Mouse (Mus musculus) neural tube, embryonic 14.5 days (tissue): ENCODE data around the gene Ybx2. TPM values are rescaled to one million over a fixed set of nuclear protein-coding genes. Genes with fewer than 3 reads are reported as not detected.
"Not testable (repeated sequence)": the region's sequence is repeated elsewhere in the genome, so short reads cannot be mapped to it uniquely, and the experiment has no call there.

Experiments
- ATAC-seq: fragments of 200-750 bp; cut with Nextera tagmentation; 2 replicates; pipeline ENCODE4 v1.8.0; 2017; ENCODE audit warnings: low read depth, mild to moderate bottlenecking, moderate TSS enrichment, moderate library complexity
- H3K27ac ChIP-seq: fragments of 300-500 bp; sonication (generic); 2 replicates; pipeline ENCODE4 v1.5.1; 2014; ENCODE audit warnings: low read depth, mild to moderate bottlenecking, control low read depth, low read length, moderate library complexity, mixed read lengths
- H3K27me3 ChIP-seq: fragments of 300-500 bp; sonication (generic); 2 replicates; pipeline ENCODE4 v1.6.1; 2014; ENCODE audit warnings: low read length; ENCODE audit not compliant: control insufficient read depth, insufficient read depth
- H3K36me3 ChIP-seq: fragments of 300-500 bp; sonication (generic); 2 replicates; pipeline ENCODE4 v1.6.1; 2014; ENCODE audit warnings: low read length, mixed read lengths; ENCODE audit not compliant: control insufficient read depth, insufficient read depth
- H3K4me1 ChIP-seq: fragments of 300-500 bp; sonication (generic); 2 replicates; pipeline ENCODE4 v1.6.1; 2014; ENCODE audit warnings: low read length; ENCODE audit not compliant: control insufficient read depth, insufficient read depth
- H3K4me2 ChIP-seq: fragments of 300-500 bp; sonication (generic); 2 replicates; pipeline ENCODE4 v1.6.1; 2014; ENCODE audit warnings: mild to moderate bottlenecking, low read depth, low read length, control low read depth
- H3K4me3 ChIP-seq: fragments of 300-500 bp; sonication (generic); 2 replicates; pipeline ENCODE4 v1.5.1; 2014; ENCODE audit warnings: low read depth, low read length, control low read depth, mixed read lengths
- H3K9ac ChIP-seq: fragments of 300-500 bp; sonication (generic); replicated peaks from 2 replicates; pipeline ENCODE4 v1.6.1; 2014; ENCODE audit warnings: low read depth, mild to moderate bottlenecking, control low read depth, low read length, mixed read lengths
- H3K9me3 ChIP-seq: fragments of 300-500 bp; sonication (generic); 2 replicates; pipeline ENCODE4 v1.6.1; 2016; ENCODE audit warnings: low read length; ENCODE audit not compliant: control insufficient read depth
- WGBS: fragments of 180-500 bp; shearing (Covaris S2); extraction: QIAGEN DNeasy Blood & Tissue Kit; methylation state at CpG from one replicate; pipeline ENCODE4 v1.1.7; 2014; 5-methylcytosine and 5-hydroxymethylcytosine counted together
- polyA plus RNA-seq: library from polyadenylated mRNA; unstranded; fragments of >200 nt; fragmentation: Nextera tagmentation; extraction: Ambion mirVana; gene quantifications from 2 replicates; pipeline ENCODE4 v1.2.1, GENCODE M21; 2014

Gene Ybx2
- polyA plus RNA-seq, 1 experiment from 2014 or later: 11.1 TPM

DNA sequence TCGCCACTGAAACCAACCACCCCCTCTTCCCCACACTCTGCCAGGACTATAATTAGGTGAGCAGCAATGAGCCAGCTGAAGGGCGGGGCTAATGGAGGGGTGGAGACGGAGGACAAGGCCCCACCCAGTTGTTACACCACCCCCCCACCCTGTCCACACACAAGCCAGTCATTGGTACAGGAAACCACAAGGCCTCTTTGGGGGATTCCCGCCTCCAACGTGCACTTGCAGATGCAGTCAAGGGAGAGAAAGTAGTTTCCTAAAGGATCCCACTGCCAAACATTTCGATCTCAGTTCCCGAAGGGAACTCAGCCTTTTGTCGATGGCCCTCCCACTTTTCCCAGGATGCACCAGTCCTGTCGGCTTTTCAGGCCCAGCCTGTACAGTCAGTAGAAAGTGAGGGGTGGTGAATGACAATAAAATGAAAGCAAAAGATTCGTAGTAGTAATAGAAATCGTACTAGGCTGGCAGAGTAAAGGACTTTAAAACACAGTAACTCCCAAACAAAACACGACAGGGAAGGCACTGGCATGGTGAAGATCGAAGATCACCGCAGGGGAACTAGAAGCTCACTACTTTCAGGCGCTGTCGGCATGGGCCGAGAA, 15.8 kb upstream of the Ybx2 start:
- Histone ChIP-seq H3K4me1 (peaks cover 25% of the 10 kb centered on the region), H3K9me3 (no peaks in the 10 kb centered on the region), H3K4me3 (peak overlapping the region; percentile 92), H3K27ac (peak overlapping the region; percentile 90; the same call in 1 of the 2 replicates), H3K27me3 (no peaks in the 10 kb centered on the region), H3K36me3 (peaks cover 29% of the 10 kb centered on the region), H3K9ac (peak overlapping the region; percentile 87), H3K4me2 (peak overlapping the region; percentile 92)
- no peak for ATAC-seq
- WGBS: 1% methylated on average over 17 of the region's 17 CpGs

DNA sequence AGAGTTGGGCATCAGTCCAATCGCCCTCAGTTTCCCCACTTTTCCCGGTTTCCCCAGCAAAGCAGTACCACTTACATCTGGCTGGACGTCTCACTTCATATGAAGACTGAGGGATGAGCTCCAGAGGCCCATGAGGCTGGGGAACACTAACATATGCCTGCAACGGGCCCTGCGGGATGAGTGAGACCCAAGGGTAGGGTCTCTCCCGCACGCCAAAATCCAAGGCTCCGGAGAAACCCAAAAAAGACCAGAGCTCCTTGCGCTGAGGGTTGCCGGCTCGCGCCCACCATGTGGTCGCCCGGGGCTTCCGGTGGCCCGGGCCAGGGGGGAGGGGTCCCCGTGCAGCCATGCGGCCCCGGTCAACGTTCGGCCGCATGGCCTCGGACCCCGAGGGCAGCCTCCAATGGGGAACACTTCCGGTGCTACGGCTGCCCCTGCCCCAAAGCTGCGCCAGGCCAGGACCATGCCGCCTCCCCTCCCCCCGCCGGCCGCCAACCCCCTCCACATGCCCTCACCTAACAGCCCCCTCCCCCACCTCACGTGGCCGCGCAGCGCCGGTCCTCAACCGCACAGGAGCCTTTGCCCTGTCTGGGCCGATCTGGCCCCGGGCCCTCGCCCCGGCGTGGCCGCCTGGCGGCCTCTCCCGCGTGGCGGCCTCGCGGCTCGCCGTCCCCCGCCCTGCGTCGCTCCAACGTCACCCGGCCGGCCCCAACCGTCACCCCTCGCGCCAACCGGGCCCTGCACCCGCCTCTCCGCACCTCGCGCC, 15.1 kb upstream of the Ybx2 start:
- H3K4me2 ChIP-seq: peak overlapping the region; percentile 92
- H3K27me3 ChIP-seq: no peaks in the 10 kb centered on the region
- H3K9ac ChIP-seq: peak overlapping the region; percentile 87
- ATAC-seq: peak; percentile 26
- peak overlapping the region; percentile 92 for H3K4me3 ChIP-seq
- peaks cover 25% of the 10 kb centered on the region for H3K36me3 ChIP-seq
- H3K9me3 ChIP-seq: no peaks in the 10 kb centered on the region
- peaks cover 21% of the 10 kb centered on the region for H3K4me1 ChIP-seq
- whole genome bisulfite sequencing: 0% methylated on average over 38 of the region's 65 CpGs
- H3K27ac ChIP-seq: peak overlapping the region; percentile 90

DNA sequence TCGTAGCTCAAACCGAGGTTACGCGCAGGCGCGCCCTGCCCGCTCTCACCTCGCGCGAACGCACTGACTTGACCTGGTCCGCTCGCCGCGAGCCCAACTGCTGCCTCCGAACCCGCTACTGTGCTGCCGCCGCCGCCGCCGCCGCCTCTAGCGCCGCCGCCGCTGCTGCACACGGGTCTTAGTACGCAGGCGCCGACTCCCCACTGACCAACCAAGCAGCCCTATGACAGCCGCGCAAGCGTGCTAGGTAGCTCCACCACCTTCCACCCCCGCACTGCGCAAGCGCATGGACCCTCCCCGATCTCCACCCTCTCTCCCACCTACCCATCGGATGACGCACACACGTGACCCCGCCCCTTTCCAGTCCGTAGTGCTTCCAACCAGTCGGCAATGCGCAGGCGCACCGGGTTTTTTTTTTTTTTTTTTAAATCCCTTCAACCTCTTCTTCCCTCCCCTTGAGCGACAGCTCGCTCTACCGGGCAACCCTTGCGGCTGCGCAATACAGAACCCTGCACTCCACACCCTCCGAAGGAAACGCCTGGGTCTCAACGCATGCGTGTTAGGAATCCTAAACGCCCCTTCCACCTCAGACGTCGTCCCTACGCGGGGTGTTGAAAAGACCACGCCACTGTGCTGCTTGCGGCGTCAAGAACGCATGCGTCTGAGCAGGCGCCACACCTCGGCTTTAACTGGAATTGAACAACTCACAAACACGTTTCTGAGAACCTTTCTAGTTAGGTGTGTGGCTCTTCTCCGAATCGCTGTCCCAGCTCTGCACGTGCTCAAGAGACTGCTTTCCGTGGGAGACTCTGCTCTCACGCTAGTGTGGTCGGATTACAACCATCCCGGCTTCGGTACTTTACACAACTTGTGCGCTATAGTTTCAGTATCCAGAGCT, 14.2 kb upstream of the Ybx2 start, which contains the start of gene Eif5a:
Eif5a (minus strand) TSS at position 845 of the 898 bp plus-strand sequence.
- under 1% methylated on average over 71 of the region's 78 CpGs for WGBS
- peak; percentile 96 for ATAC-seq

DNA sequence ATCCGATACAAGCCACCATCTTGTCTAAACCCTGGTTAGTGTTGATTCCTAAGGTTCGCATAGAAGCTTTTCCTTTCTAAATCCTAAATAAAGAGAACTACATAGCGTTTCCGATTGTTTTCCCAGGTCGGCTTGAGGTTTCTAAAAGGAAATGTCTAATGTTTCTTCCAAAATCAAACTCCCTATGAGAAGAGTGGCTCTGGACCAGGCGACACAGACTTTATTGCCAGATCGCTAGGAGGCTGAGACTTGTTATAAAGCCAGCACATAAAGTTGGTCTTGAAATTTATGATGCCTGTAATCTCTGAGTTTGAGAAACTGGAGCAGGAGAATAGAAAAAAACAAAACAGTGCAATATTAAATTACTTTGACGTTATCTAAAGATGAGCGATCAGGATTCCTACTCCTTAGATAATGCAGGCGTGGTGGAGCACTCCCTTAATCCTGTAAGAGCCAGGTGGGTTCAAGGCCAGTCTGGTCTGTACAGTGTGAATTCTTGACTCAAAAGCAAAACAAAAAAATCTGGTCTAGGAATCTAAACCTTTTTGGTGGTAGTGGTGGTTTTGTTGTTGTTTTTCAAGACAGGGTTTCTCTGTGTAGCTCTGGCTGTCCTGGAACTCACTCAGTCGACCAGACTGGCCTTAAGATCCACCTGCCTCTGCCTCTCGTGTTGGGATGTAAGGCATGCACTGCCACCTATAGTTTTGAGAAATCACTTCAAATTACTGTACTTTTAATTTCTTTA, 13.4 kb upstream of the Ybx2 start:
- 2% methylated on average over 12 of the region's 12 CpGs for WGBS
- H3K27ac ChIP-seq: peak overlapping the region; percentile 73
- peaks cover 16% of the 10 kb centered on the region; the same call in 1 of the 2 replicates for H3K36me3 ChIP-seq
- H3K27me3 ChIP-seq: no peaks in the 10 kb centered on the region
- no peaks in the 10 kb centered on the region for H3K9me3 ChIP-seq
- H3K4me3 ChIP-seq: peak overlapping the region; percentile 34
- peak overlapping the region; percentile 26 for H3K9ac ChIP-seq
- H3K4me1 ChIP-seq: peaks cover 17% of the 10 kb centered on the region
- H3K4me2 ChIP-seq: peak overlapping the region; percentile 71
- no peak for ATAC-seq

More for the DNA sequence above, 14.2 kb upstream of the Ybx2 start, which contains the start of gene Eif5a:
- Histone ChIP-seq H3K9me3 (no peaks in the 10 kb centered on the region), H3K27me3 (no peaks in the 10 kb centered on the region), H3K4me1 (peaks cover 17% of the 10 kb centered on the region), H3K4me3 (peak within 1 kb of the TSS; percentile 92), H3K9ac (peak within 1 kb of the TSS; percentile 87), H3K4me2 (peak within 1 kb of the TSS; percentile 92), H3K36me3 (peaks cover 16% of the 10 kb centered on the region), H3K27ac (peak within 1 kb of the TSS; percentile 90)

- Histone ChIP-seq H3K9ac (no peak overlapping the region), H3K27me3 (no peaks in the 10 kb centered on the region), H3K27ac (peak overlapping the region; percentile 73), H3K9me3 (no peaks in the 10 kb centered on the region), H3K4me1 (peaks cover 17% of the 10 kb centered on the region), H3K36me3 (peaks cover 10% of the 10 kb centered on the region; the same call in 1 of the 2 replicates), H3K4me2 (peak overlapping the region; percentile 71), H3K4me3 (0 out of 2 replicates have a peak overlapping the region, but pooled peaks have one; percentile 34)
- 72% methylated on average over 3 of the region's 3 CpGs for WGBS
- no peak for ATAC-seq
Observed at GRCm38 (mm10) chr11:69922796-69923195, 12.8 kb upstream of the Ybx2 start.

DNA sequence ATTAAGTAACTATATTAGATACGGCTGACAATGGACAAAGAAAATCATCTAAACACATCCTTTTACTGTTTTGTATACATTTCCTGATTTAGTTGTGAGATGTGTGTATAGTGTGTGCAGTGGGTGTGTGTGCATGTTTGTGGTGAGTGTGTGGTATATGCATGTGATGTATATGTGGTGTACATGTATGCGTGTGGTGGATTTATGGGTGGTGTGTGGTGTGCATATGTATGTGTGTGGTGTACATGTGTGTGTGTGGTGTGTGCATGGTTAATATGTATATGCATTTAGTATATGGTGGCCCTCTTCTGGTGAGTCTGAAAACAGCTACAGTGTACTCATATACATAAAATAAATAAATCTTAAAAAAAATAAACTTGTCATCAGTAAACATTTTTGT, 8.1 kb upstream of the Ybx2 start:
- Histone ChIP-seq H3K27me3 (no peaks in the 10 kb centered on the region), H3K9me3 (no peaks in the 10 kb centered on the region), H3K27ac (no peak overlapping the region), H3K4me3 (no peak overlapping the region), H3K4me2 (no peak overlapping the region), H3K36me3 (no peaks in the 10 kb centered on the region), H3K4me1 (peaks cover under 1% of the 10 kb centered on the region; the same call in 1 of the 2 replicates), H3K9ac (no peak overlapping the region)
- 92% methylated on average over 2 of the region's 2 CpGs for WGBS
- no peak for ATAC-seq

DNA sequence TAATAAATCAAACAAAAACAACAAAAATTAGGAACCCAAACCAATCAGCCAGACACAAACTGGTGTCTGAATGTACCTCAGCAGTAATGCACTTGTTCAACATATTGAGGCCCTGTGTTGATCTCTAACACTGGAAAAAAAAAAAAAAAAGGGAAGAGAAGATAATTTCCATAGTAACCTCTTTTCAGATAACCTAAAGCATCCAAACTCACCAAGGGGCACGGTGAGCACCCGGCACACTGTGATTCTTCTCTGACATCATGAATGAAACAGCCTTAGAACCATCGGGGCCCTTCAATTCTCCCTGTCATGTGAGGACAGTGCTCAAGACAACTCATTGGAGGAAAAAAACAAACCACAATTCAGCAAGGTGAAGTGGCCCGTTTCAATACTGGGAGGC, 5.9 kb upstream of the Ybx2 start:
- Histone ChIP-seq H3K27ac (no peak overlapping the region), H3K9me3 (no peaks in the 10 kb centered on the region), H3K4me3 (no peak overlapping the region), H3K4me1 (no peaks in the 10 kb centered on the region), H3K9ac (no peak overlapping the region), H3K27me3 (no peaks in the 10 kb centered on the region), H3K36me3 (no peaks in the 10 kb centered on the region), H3K4me2 (no peak overlapping the region)
- 86% methylated on average over 4 of the region's 4 CpGs for WGBS
- ATAC-seq: no peak

DNA sequence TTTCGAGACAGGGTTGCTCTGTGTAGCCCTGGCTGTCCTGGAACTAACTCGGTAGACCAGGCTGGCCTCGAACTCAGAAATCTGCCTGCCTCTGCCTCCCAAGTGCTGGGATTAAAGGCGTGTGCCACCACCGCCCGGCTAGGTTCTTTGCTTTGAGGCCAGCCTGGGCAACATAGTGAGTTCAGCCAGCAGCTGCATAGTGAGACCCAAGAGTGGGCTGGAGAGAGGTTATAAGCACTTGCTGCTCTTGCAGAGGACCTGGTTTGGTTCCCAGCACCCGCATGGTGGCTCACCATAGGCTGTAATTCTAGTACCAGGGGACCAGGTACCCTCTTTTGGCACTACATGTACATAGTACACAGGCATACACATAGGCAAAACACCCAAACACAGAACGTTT, 5.4 kb upstream of the Ybx2 start:
- ATAC-seq, H3K4me3 ChIP-seq: not testable (repeated sequence)

More for the DNA sequence above, 5.4 kb upstream of the Ybx2 start:
- WGBS: 87% methylated on average over 8 of the region's 8 CpGs
- not testable (repeated sequence) for H3K9me3 ChIP-seq, H3K9ac ChIP-seq, H3K36me3 ChIP-seq, H3K27me3 ChIP-seq, H3K4me2 ChIP-seq, H3K4me1 ChIP-seq, H3K27ac ChIP-seq
